Mouse (Mus musculus) frontal cortex, postnatal 25 days (tissue): ENCODE results near the gene Nfkbib.

Source experiments
- DNase-seq, 2 experiments: peaks; one replicate each; pipeline ENCODE4 v3.0.0; 2022; ENCODE audit warnings: low spot score in 2 of 2

Gene Nfkbib

DNA sequence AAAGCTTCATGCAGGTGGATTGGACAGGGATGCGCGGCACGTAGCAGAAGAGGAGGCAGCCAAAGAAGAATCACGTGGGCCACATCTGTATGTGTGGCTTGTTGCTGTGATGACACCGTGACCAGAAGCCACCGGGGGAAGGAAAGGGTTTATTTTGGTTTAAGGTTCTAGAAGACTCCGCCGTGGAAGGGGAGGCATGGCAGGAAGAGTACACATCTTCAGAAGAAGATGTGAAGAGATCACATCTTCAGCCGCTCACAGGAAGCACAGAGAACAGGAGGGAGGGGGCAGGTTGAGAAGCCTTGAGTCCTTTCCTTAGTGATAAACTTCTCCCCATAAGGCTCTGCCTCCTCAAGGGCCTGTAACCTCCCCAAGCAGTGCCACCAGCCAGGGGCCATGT, 32.7 kb upstream of the Nfkbib start:
- no peak for DNase-seq

GRCm38 (mm10) chr7:28796562-28796975, 29.3 kb upstream of the Nfkbib start:
- DNase-seq, result peak; percentile 64 to 72

GRCm38 (mm10) chr7:28795832-28796231, 28.5 kb upstream of the Nfkbib start:
- no peak for DNase-seq

DNA sequence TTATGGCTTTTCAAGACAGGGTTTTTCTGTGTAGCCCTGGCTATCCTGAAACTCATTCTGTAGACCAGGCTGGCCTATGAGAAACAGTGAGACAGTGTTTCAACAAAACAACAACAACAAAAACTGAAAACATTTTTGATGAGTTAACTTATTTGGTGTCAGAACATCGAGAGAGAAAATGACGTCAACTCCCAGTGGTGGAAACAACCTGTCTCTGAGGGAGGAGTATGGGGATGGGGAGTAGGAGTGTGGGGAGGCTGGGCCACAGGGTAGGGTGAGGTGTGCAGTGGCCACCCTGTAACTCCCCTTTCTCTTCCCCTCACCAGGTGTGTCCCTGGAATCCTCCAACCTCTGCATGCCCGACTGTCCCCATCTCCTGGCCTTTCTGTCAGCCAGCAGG, 27.2 kb upstream of the Nfkbib start:
- DNase-seq, result no peak

DNA sequence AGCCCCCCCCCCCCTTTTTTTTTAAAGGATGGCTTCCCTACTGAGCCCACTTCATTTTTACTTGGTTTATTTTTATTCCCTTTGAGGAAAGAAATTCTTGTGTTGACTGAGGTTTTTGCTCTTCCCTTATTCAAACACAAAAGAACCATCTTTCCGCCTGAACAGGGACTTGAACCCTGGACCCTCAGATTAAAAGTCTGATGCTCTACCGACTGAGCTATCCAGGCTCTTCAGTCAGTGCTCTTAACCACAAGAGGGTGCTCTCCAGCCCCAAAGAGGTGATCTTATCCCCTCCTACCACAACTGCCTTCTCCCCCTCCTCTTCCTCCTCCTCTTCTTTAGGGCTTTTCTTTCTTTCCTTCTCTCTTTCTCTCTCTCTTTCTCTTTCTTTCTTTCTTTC, 26.5 kb upstream of the Nfkbib start:
- DNase-seq, result no peak

DNA sequence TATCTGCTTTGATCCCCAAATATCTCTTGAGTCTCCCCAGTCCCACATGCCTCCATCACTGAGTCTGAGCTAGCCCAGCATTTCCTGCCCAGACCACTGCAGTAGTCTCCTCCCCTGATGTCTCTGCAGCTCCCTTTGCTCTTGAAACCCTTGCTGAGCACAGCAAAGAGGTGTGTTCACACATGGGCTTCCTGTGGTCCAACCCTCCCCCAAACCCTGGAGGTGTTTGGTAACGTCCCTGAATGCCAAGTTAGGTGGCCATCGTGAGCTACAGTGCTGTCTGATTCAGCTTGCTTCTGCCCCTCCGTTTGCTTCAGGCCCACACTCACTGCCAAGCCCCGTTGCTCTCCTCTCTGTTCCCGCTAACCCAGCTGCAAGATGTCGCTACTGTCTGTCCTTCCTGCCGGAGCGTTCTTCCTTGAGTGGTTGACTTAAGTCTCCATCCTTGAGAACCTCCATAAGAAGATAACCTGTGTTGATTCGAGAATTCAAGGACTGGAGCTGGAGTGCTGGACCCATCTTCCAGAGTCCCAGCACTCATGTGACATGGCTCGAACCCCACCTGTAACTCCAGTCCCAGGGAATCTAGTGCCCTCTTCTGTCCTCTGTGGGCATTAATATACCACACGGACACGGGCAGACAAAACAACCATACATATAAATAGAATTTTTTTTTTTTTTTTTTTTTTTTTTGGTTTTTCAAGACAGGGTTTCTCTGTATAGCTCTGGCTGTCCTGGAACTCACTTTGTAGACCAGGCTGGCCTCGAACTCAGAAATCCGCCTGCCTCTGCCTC, 25.3 kb upstream of the Nfkbib start:
- DNase-seq, result no peak

- no peak for DNase-seq
Observed at GRCm38 (mm10) chr7:28791706-28792105, 24.4 kb upstream of the Nfkbib start.

DNA sequence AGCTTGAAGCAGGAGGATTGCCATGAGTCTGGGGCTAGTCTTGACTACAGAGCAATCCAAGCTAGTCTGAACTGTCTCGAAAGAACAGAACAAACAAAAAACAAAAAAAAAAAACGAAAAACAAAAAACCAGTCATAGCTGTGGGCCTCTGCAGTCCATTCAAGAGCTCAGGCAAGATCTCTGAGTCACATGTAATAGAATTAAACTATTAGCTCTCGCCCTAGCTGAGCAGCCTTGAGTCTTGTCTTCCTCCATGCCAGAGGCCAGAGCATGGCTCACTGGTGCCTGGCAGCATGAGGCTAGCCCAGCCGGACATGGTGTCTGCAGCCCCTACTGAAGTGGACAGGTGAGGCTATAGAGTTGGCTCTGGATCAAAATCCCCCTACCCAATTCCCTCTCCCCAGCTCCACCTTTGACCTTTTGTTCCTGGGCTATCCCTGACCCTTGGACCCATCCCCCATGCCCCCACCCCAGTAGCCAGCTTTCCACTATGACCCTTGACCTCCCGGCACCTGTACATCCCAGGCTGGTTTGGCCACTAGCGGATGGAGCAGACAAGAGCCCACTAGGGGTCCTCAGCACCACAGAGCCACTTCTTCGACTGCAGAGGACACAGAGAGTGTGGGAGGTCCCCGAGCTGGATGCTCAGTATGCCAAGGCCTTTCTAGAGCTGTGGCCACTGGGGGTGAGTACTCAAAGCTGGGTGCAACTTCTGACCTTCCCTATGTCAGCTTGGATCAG, 22.9 kb upstream of the Nfkbib start:
- no peak for DNase-seq

GRCm38 (mm10) chr7:28789235-28789634, 21.9 kb upstream of the Nfkbib start:
- no peak for DNase-seq

GRCm38 (mm10) chr7:28788307-28789195, 21.2 kb upstream of the Nfkbib start, which contains the start of gene Rinl:
Gene Rinl, plus strand, starts transcription at chr7:28788969.
- DNase-seq, result no peak

DNA sequence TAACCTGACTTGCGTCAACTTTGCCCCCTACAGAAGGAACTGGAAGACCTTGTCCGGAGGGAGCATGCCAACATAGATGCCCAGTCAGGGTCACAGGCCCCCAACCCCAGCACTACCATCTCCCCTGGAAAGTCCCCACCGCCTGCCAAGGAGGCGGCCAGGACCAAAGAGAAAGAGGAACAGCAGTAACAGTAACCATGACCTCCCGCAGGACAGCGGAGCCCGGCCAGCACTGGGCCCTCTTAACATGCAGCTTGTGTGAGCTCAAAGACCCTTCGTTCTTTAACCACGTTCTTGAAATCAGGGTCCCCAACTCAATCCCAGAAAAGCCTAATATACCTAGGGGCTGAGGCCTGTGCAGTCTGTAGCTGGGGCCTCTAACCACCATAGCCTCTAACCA, 20.6 kb upstream of the Nfkbib start:
- DNase-seq, result no peak

GRCm38 (mm10) chr7:28785161-28785560, 17.8 kb upstream of the Nfkbib start:
- DNase-seq, result no peak

GRCm38 (mm10) chr7:28781261-28781663, 13.9 kb upstream of the Nfkbib start:
- DNase-seq, result no peak

- DNase-seq, result no peak
Observed at GRCm38 (mm10) chr7:28780857-28781256, 13.5 kb upstream of the Nfkbib start.

DNA sequence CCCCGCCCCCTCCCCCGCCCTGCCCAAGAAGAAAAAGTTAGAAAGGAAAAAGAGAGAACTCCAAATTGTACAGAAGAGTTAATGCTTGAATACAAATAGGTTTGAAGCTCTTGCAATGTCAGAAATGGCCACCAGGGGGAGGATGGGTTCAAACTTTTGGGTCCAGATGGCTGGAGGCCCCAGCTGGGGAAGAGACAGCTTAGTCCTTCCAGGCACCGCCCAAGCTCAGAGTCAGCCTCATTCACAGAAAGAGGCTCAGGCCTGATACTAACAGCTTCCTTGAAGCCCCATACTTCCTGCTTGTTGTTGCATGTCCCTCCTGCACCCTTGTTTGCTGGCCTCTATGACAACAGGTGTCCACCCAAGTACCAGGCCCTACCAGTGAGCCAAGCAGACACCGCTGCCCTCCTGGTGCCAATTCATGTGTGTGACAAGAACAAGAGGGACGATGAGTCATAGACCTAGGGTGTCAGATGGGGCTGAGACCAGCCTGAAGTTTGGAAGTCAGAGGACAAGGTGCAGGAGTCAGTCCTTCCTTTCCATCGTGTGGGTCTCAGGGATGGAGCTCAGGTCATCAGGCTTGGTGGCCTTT, 12.9 kb upstream of the Nfkbib start:
- DNase-seq, result peak; percentile 89 to 91

DNA sequence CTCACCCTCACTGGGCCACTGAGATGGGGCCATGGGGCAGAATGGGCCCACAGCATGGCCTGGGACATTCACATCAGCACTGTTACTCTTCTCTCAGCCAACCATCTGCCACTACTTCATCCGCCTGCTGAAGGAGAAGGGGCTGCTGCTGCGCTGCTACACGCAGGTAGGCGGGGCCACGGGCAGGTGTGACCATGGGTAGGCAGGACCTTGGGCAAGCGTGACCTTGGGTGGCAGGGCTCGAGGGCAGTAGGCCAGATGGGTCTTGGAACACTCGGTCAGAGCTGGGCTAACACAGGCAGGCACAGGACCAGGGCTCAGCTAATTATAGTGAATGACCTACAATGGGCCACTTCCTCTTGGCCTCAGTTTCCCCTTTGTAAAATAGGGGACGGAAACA, 11.5 kb upstream of the Nfkbib start:
- no peak for DNase-seq

- no peak for DNase-seq
Observed at GRCm38 (mm10) chr7:28775129-28775528, 7.8 kb upstream of the Nfkbib start.

DNA sequence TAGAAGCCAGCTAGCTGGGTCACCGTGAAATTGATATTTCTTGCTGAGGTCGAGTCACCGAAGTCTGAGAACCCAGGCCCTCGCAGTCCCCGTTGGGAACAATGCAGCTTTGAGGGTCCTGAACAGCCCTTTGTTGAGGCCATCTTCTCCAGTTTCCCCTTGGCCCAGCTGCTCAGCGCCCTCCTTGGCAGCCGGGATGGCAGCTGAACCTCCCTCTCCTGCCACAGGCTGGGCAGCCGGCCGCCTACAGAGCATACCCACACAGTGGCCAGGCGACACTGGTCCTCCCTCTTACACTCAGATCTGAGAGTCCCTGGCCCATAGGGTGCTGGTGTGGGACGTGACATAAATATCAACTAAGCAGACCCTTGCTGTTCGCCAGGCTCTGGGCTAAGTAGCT, 6.9 kb upstream of the Nfkbib start:
- DNase-seq, result no peak

GRCm38 (mm10) chr7:28773163-28773562, 5.9 kb upstream of the Nfkbib start:
- DNase-seq, result no peak

- no peak for DNase-seq
Observed at GRCm38 (mm10) chr7:28771867-28772266, 4.6 kb upstream of the Nfkbib start.

DNA sequence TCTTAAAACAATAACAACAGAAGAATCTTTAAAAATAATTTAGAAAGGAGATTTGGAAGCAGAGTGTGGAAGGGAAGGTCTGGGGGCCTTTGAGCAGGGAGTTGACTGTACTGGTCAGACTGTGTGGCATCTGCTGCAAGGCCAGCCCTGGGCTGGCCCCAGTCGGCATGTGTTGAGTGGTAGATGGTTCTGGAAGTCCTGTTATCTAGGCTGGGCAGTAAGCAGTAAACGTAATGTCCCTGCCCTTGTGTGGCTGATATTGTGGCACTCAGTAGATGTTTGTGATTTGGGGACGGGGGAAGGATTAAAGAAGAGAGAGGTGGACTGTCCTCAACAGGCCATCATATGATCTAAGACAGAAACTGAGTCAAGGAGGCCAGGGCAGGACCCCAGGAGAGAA, 3.0 kb upstream of the Nfkbib start:
- no peak for DNase-seq
